Mouse (Mus musculus) urinary bladder, postnatal 14 days (tissue): ENCODE measurements around the gene Arl2.

Experiments
- DNase-seq: peaks from one replicate; pipeline ENCODE4 v3.0.0; 2021; ENCODE audit warnings: low spot score

The Arl2 gene

GRCm38 (mm10) chr19:6126789-6127580 lies 14.4 kb downstream of the Arl2 start:
- DNase-seq = no peak

- DNase-seq = peak; percentile 61
Observed at GRCm38 (mm10) chr19:6126289-6126688, 15.1 kb downstream of the Arl2 start.

- DNase-seq = no peak
Observed at GRCm38 (mm10) chr19:6124898-6125297, 16.4 kb downstream of the Arl2 start.

GRCm38 (mm10) chr19:6123330-6123729 lies 18.0 kb downstream of the Arl2 start:
- DNase-seq = no peak

- DNase-seq = no peak
Observed at GRCm38 (mm10) chr19:6121761-6122160, 19.6 kb downstream of the Arl2 start.

GRCm38 (mm10) chr19:6118677-6119185 lies 22.6 kb downstream of the Arl2 start:
- DNase-seq = no peak

- DNase-seq = peak; percentile 88
Observed at GRCm38 (mm10) chr19:6117986-6118676, 23.2 kb downstream of the Arl2 start, which contains the start of gene Sac3d1. Sac3d1 (minus strand) TSS chr19:6118650.

GRCm38 (mm10) chr19:6117346-6117985 lies 23.9 kb downstream of the Arl2 start:
- no peak for DNase-seq

- no peak for DNase-seq
Observed at GRCm38 (mm10) chr19:6116113-6116850, 25.1 kb downstream of the Arl2 start.

- no peak for DNase-seq
Observed at GRCm38 (mm10) chr19:6113116-6113515, 28.2 kb downstream of the Arl2 start.

GRCm38 (mm10) chr19:6105586-6105985 lies 35.8 kb downstream of the Arl2 start, which contains the start of gene Naaladl1:
Naaladl1 (plus strand) TSS chr19:6105782.
- DNase-seq = no peak

- no peak for DNase-seq
Observed at GRCm38 (mm10) chr19:6104476-6104875, 36.9 kb downstream of the Arl2 start.

GRCm38 (mm10) chr19:6102169-6102853 lies 39.0 kb downstream of the Arl2 start:
- DNase-seq = no peak

GRCm38 (mm10) chr19:6101186-6101585 lies 40.2 kb downstream of the Arl2 start:
- no peak for DNase-seq

GRCm38 (mm10) chr19:6097847-6098246 lies 43.5 kb downstream of the Arl2 start:
- no peak for DNase-seq

- no peak for DNase-seq
Observed at GRCm38 (mm10) chr19:6094119-6094518, 47.2 kb downstream of the Arl2 start, which contains the start of gene AC131692.1. AC131692.1 (plus strand) TSS chr19:6094419.

- no peak for DNase-seq
Observed at GRCm38 (mm10) chr19:6088841-6089240, 52.5 kb downstream of the Arl2 start.

- peak; percentile 58 for DNase-seq
Observed at GRCm38 (mm10) chr19:6085417-6085879, 55.9 kb downstream of the Arl2 start.

- peak; percentile 96 for DNase-seq
Observed at GRCm38 (mm10) chr19:6084478-6085248, 56.7 kb downstream of the Arl2 start, which contains the start of the genes Zfpl1 and Cdca5. Zfpl1 (minus strand) TSS chr19:6084956. Cdca5 (plus strand) TSS chr19:6084983.
